Mouse (Mus musculus) intestine, embryonic 16.5 days (tissue): ENCODE results near the gene Kcnab3. TPM values are rescaled to one million over a fixed set of nuclear protein-coding genes. Genes with fewer than 3 reads are reported as not detected.

Experiments
- ATAC-seq: fragments of 200-750 bp; cut with Nextera tagmentation; 2 replicates; pipeline ENCODE4 v1.8.0; 2017; ENCODE audit warnings: moderate TSS enrichment, moderate library complexity
- H3K27ac ChIP-seq: fragments of 300-500 bp; sonication (generic); 2 replicates; pipeline ENCODE4 v1.5.1; 2014; ENCODE audit warnings: mild to moderate bottlenecking, low read length
- H3K27me3 ChIP-seq: fragments of 300-500 bp; sonication (generic); replicated peaks from 2 replicates; pipeline ENCODE4 v1.6.1; 2014; ENCODE audit warnings: low read length, control low read depth, mixed read lengths; ENCODE audit not compliant: control insufficient read depth, insufficient read depth
- H3K36me3 ChIP-seq: fragments of 300-500 bp; sonication (generic); 2 replicates; pipeline ENCODE4 v1.6.1; 2014; ENCODE audit warnings: low read length, control low read depth; ENCODE audit not compliant: control insufficient read depth, insufficient read depth
- H3K4me1 ChIP-seq: fragments of 300-500 bp; sonication (generic); 2 replicates; pipeline ENCODE4 v1.6.1; 2014; ENCODE audit warnings: low read length, control low read depth, mixed read lengths; ENCODE audit not compliant: control insufficient read depth, insufficient read depth
- H3K4me2 ChIP-seq: fragments of 300-500 bp; sonication (generic); 2 replicates; pipeline ENCODE4 v1.6.1; 2014; ENCODE audit warnings: low read depth, low read length, control low read depth
- H3K4me3 ChIP-seq: fragments of 300-500 bp; sonication (generic); 2 replicates; pipeline ENCODE4 v1.5.1; 2014; ENCODE audit warnings: mild to moderate bottlenecking, low read length
- H3K9ac ChIP-seq: fragments of 300-500 bp; sonication (generic); 2 replicates; pipeline ENCODE4 v1.6.1; 2014; ENCODE audit warnings: low read depth, low read length
- H3K9me3 ChIP-seq: fragments of 300-500 bp; sonication (generic); 2 replicates; pipeline ENCODE4 v1.6.1; 2016; ENCODE audit warnings: low read length, control low read depth; ENCODE audit not compliant: control insufficient read depth
- WGBS: fragments of 180-500 bp; shearing (Covaris S2); extraction: QIAGEN DNeasy Blood & Tissue Kit; methylation state at CpG from one replicate; pipeline ENCODE4 v1.1.7; 2014; 5-methylcytosine and 5-hydroxymethylcytosine counted together
- polyA plus RNA-seq: library from polyadenylated mRNA; unstranded; fragments of >200 nt; fragmentation: Nextera tagmentation; extraction: Ambion mirVana; gene quantifications from 2 replicates; pipeline ENCODE4 v1.2.1, GENCODE M21; 2015

Kcnab3 gene
- polyA plus RNA-seq, 1 experiment from 2014 or later = 1.7 TPM

DNA sequence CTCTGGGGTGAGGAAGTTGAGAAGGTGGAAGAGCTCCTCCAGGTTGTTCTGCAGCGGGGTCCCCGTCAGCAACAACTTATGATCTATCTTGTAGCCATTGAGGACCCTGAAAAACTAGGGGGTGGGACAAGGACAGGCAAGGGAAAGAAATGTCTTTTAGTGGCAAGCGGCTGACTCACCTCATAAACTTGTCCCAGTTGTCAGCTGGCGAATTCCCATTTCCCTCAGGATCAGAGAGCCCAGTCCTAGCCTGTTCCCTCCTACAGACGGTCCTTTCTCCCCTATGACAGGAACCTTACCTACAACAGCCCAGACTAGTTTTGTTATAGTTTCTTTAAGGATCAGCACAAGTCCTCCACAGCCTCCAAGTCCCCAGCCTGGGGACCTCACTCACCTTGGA, 30.5 kb downstream of the Kcnab3 start:
- 89% methylated on average over 5 of the region's 5 CpGs for WGBS
- Histone ChIP-seq H3K9ac (no peak overlapping the region), H3K36me3 (peaks cover 57% of the 10 kb centered on the region), H3K27me3 (no peaks in the 10 kb centered on the region), H3K9me3 (no peaks in the 10 kb centered on the region), H3K27ac (no peak overlapping the region), H3K4me3 (no peak overlapping the region), H3K4me2 (no peak overlapping the region), H3K4me1 (no peaks in the 10 kb centered on the region)
- no peak for ATAC-seq

GRCm38 (mm10) chr11:69357690-69358089, 31.6 kb downstream of the Kcnab3 start:
- Histone ChIP-seq H3K36me3 (peaks cover 60% of the 10 kb centered on the region), H3K9ac (no peak overlapping the region), H3K9me3 (no peaks in the 10 kb centered on the region), H3K27me3 (no peaks in the 10 kb centered on the region), H3K4me1 (no peaks in the 10 kb centered on the region), H3K4me2 (no peak overlapping the region), H3K27ac (no peak overlapping the region), H3K4me3 (no peak overlapping the region)
- ATAC-seq = no peak
- 87% methylated on average over 12 of the region's 12 CpGs for WGBS

- H3K9ac ChIP-seq = no peak overlapping the region
- H3K27ac ChIP-seq = no peak overlapping the region
- no peak for ATAC-seq
- H3K27me3 ChIP-seq = no peaks in the 10 kb centered on the region
- WGBS = 66% methylated on average over 7 of the region's 7 CpGs
- peaks cover 36% of the 10 kb centered on the region for H3K36me3 ChIP-seq
- H3K9me3 ChIP-seq = no peaks in the 10 kb centered on the region
- no peak overlapping the region for H3K4me2 ChIP-seq
- H3K4me1 ChIP-seq = peaks cover 25% of the 10 kb centered on the region
- no peak overlapping the region for H3K4me3 ChIP-seq
Measured at GRCm38 (mm10) chr11:69362021-69362420, 36.0 kb downstream of the Kcnab3 start.

DNA sequence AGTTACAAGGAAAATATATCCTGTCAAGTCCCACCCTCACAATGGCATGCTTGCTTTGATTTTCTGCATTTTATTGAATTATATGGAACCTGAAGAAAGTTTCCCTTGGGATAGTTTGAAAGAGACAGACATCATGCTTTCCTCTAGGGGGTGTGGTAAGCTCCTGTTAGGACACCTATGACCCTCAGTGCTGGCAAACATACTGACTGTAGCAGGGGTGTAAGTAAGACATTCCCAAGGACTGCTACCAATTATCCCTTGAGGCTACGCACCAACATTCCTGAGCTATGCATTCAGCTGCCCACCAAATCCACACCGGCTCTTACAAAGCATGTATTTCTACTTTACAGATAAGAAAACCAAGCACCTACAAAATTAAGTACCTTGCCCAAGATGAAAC, 36.4 kb downstream of the Kcnab3 start:
- H3K9me3 ChIP-seq = no peaks in the 10 kb centered on the region
- no peak overlapping the region for H3K4me2 ChIP-seq
- H3K4me3 ChIP-seq = no peak overlapping the region
- H3K9ac ChIP-seq = no peak overlapping the region
- no peaks in the 10 kb centered on the region for H3K27me3 ChIP-seq
- 83% methylated on average over 2 of the region's 2 CpGs for WGBS
- H3K36me3 ChIP-seq = peaks cover 33% of the 10 kb centered on the region
- no peak overlapping the region for H3K27ac ChIP-seq
- no peak for ATAC-seq
- peaks cover 25% of the 10 kb centered on the region for H3K4me1 ChIP-seq

GRCm38 (mm10) chr11:69364376-69364775, 38.3 kb downstream of the Kcnab3 start:
- 29% methylated on average over 8 of the region's 8 CpGs for WGBS
- Histone ChIP-seq H3K4me2 (peak overlapping the region; percentile 95), H3K9me3 (no peaks in the 10 kb centered on the region), H3K27me3 (no peaks in the 10 kb centered on the region), H3K27ac (peak overlapping the region; percentile 99), H3K36me3 (peaks cover 27% of the 10 kb centered on the region), H3K4me1 (peaks cover 28% of the 10 kb centered on the region), H3K4me3 (peak overlapping the region; percentile 81; the same call in 1 of the 2 replicates), H3K9ac (peak overlapping the region; percentile 38; the same call in 1 of the 2 replicates)
- ATAC-seq = peak; percentile 16; the same call in 1 of the 2 replicates

- H3K9ac ChIP-seq = peak overlapping the region; percentile 50; the same call in 1 of the 2 replicates
- ATAC-seq = peak; percentile 48
- H3K4me1 ChIP-seq = peaks cover 28% of the 10 kb centered on the region
Measured at GRCm38 (mm10) chr11:69364910-69365309, 38.9 kb downstream of the Kcnab3 start.

DNA sequence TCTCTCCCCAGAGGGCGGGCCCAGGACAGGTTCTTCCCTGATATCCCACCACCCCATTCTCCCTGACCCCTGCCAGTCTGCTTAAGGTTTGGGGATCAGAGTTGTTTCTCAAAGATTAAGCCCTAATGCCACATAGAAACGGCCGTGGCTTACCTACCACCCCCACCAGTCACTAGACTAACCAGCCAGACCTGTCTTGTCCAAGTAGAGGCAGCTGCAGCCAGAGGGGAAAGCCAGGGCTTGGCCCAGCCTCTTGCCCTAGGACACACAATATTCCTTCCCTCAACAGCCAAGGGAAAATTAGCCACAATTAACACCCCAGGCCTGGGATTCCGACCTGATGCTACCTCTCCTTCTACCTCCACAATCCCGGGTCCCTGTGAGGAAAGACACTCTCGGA, 39.7 kb downstream of the Kcnab3 start:
- ATAC-seq = peak; percentile 21; the same call in 1 of the 2 replicates
- Histone ChIP-seq H3K4me2 (peak overlapping the region; percentile 95), H3K27me3 (no peaks in the 10 kb centered on the region), H3K4me1 (peaks cover 31% of the 10 kb centered on the region), H3K9me3 (no peaks in the 10 kb centered on the region), H3K27ac (peak overlapping the region; percentile 99), H3K4me3 (peak overlapping the region; percentile 81), H3K36me3 (peaks cover 16% of the 10 kb centered on the region), H3K9ac (peak overlapping the region; percentile 72)
- 16% methylated on average over 6 of the region's 6 CpGs for WGBS

More at GRCm38 (mm10) chr11:69364910-69365309, 38.9 kb downstream of the Kcnab3 start:
- peak overlapping the region; percentile 99 for H3K27ac ChIP-seq
- peak overlapping the region; percentile 81 for H3K4me3 ChIP-seq
- H3K9me3 ChIP-seq = no peaks in the 10 kb centered on the region
- no peaks in the 10 kb centered on the region for H3K27me3 ChIP-seq
- 3% methylated on average over 6 of the region's 6 CpGs for WGBS
- H3K36me3 ChIP-seq = peaks cover 23% of the 10 kb centered on the region
- peak overlapping the region; percentile 95 for H3K4me2 ChIP-seq

GRCm38 (mm10) chr11:69366157-69366854, 40.2 kb downstream of the Kcnab3 start:
- Histone ChIP-seq H3K4me3 (peak overlapping the region; percentile 81), H3K9ac (peak overlapping the region; percentile 72), H3K4me2 (peak overlapping the region; percentile 95), H3K36me3 (peaks cover 11% of the 10 kb centered on the region), H3K9me3 (no peaks in the 10 kb centered on the region), H3K27ac (peak overlapping the region; percentile 99), H3K27me3 (no peaks in the 10 kb centered on the region), H3K4me1 (peaks cover 37% of the 10 kb centered on the region)
- ATAC-seq = peak; percentile 80
- WGBS = 0% methylated on average over 26 of the region's 26 CpGs

DNA sequence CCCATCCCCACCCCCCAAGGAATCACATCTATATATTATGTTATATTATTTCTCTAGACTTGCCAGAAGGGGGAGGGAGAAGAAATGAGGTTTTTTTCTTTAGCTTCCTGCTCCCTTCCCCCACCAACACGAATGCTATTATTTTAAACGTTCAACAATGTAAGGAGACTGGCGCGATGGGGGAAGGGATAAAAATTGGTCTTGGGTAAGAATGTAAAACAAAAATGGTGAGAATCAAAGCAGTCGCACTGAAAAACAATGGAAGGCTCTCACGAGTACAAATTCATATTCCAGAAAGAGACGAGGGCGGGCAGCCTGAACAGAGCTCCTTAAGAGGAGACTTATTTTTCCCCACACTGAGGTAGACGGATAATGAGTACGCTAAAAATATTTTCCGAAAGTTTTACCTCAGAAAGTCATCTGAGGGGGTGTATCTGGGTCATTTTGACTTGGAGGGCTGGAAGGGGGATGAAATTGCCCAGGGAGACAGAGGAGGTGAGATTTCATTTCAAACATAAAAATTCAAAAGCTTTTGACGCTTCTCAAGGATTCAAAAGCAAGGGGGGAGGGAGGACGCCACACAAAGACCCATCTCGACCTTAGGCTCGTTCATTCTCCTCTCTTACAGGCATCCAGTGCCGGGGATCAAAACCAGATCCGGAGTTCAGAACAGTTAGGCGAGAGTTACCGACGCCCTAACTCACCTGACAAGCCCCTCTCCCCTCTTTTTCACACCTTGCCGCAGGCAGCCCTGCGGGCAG, 41.0 kb downstream of the Kcnab3 start:
- peak overlapping the region; percentile 99 for H3K9ac ChIP-seq
- peak overlapping the region; percentile 95 for H3K4me2 ChIP-seq
- H3K36me3 ChIP-seq = peaks cover 6% of the 10 kb centered on the region; the same call in 1 of the 2 replicates
- 0% methylated on average over 22 of the region's 22 CpGs for WGBS
- peak overlapping the region; percentile 81 for H3K4me3 ChIP-seq
- ATAC-seq = no peak
- H3K9me3 ChIP-seq = no peaks in the 10 kb centered on the region
- no peaks in the 10 kb centered on the region for H3K27me3 ChIP-seq
- peaks cover 44% of the 10 kb centered on the region for H3K4me1 ChIP-seq
- H3K27ac ChIP-seq = peak overlapping the region; percentile 99
